Mouse (Mus musculus) heart, embryonic 14.5 days (tissue): ENCODE data around the gene Rhcg. TPM values are rescaled to one million over a fixed set of nuclear protein-coding genes. Genes with fewer than 3 reads are reported as not detected.

Experiments
- ATAC-seq: fragments of 200-750 bp; cut with Nextera tagmentation; 2 replicates; pipeline ENCODE4 v1.8.0; 2017; ENCODE audit warnings: low read depth, moderate TSS enrichment; ENCODE audit not compliant: insufficient number of reproducible peaks, insufficient read depth, low FRiP score
- H3K27ac ChIP-seq, 2 experiments: fragments of 200-500 bp in 1 of 2; fragments of 300-500 bp in 1 of 2; sonication (generic) in 1 of 2; replicated peaks in 1 of 2; 2 replicates each; pipeline ENCODE4 v1.5.1; 2012 to 2014; ENCODE audit warnings: low read depth in 2 of 2, low read length in 2 of 2, control low read depth in 1 of 2, mild to moderate bottlenecking in 1 of 2, mixed read lengths in 1 of 2; ENCODE audit not compliant: control insufficient read depth in 1 of 2, insufficient read depth in 1 of 2
- H3K27me3 ChIP-seq: fragments of 300-500 bp; sonication (generic); 2 replicates; pipeline ENCODE4 v1.6.1; 2014; ENCODE audit warnings: mild to moderate bottlenecking, low read length, control low read depth; ENCODE audit not compliant: control insufficient read depth, insufficient read depth
- H3K36me3 ChIP-seq: fragments of 300-500 bp; sonication (generic); 2 replicates; pipeline ENCODE4 v1.6.1; 2014; ENCODE audit warnings: mild to moderate bottlenecking, control low read depth, low read length, mixed read lengths; ENCODE audit not compliant: control insufficient read depth, insufficient read depth
- H3K4me1 ChIP-seq, 2 experiments: fragments of 200-500 bp in 1 of 2; fragments of 300-500 bp in 1 of 2; sonication (generic) in 1 of 2; 2 replicates each; pipeline ENCODE4 v1.6.1; 2012 to 2014; ENCODE audit warnings: low read length in 2 of 2, control low read depth in 1 of 2, mixed read lengths in 1 of 2; ENCODE audit not compliant: control insufficient read depth in 2 of 2, insufficient read depth in 2 of 2
- H3K4me2 ChIP-seq: fragments of 300-500 bp; sonication (generic); 2 replicates; pipeline ENCODE4 v1.6.1; 2014; ENCODE audit warnings: mild to moderate bottlenecking, low read length
- H3K4me3 ChIP-seq, 2 experiments: fragments of 200-500 bp in 1 of 2; fragments of 300-500 bp in 1 of 2; sonication (generic) in 1 of 2; 2 replicates each; pipeline ENCODE4 v1.5.1; 2012 to 2014; ENCODE audit warnings: low read length in 2 of 2, mild to moderate bottlenecking in 2 of 2, control low read depth in 1 of 2, low read depth in 1 of 2, moderate library complexity in 1 of 2; ENCODE audit not compliant: control insufficient read depth in 1 of 2, insufficient read depth in 1 of 2
- H3K9ac ChIP-seq: fragments of 300-500 bp; sonication (generic); 2 replicates; pipeline ENCODE4 v1.6.1; 2014; ENCODE audit warnings: mild to moderate bottlenecking, low read length
- H3K9me3 ChIP-seq: fragments of 300-500 bp; sonication (generic); 2 replicates; pipeline ENCODE4 v1.6.1; 2016; ENCODE audit warnings: low read length, control low read depth; ENCODE audit not compliant: control insufficient read depth
- WGBS: fragments of 180-500 bp; shearing (Covaris S2); extraction: QIAGEN DNeasy Blood & Tissue Kit; methylation state at CpG from one replicate; pipeline ENCODE4 v1.1.7; 2014; 5-methylcytosine and 5-hydroxymethylcytosine counted together
- polyA plus RNA-seq: library from polyadenylated mRNA; unstranded; fragments of >200 nt; fragmentation: Nextera tagmentation; extraction: Ambion mirVana; gene quantifications from 2 replicates; pipeline ENCODE4 v1.2.1, GENCODE M21; 2014

Rhcg gene
- polyA plus RNA-seq, 1 experiment from 2014 or later: not detected

GRCm38 (mm10) chr7:79600122-79600521, 17.3 kb downstream of the Rhcg start:
- no peak for ATAC-seq
- H3K27me3 ChIP-seq: peaks cover 83% of the 10 kb centered on the region
- no peak overlapping the region for H3K4me2 ChIP-seq
- H3K36me3 ChIP-seq: no peaks in the 10 kb centered on the region
- H3K4me3 ChIP-seq: no peak overlapping the region
- no peaks in the 10 kb centered on the region for H3K4me1 ChIP-seq
- WGBS: 65% methylated on average over 10 of the region's 10 CpGs
- H3K9me3 ChIP-seq: no peaks in the 10 kb centered on the region
- no peak overlapping the region for H3K9ac ChIP-seq
- no peak overlapping the region for H3K27ac ChIP-seq

DNA sequence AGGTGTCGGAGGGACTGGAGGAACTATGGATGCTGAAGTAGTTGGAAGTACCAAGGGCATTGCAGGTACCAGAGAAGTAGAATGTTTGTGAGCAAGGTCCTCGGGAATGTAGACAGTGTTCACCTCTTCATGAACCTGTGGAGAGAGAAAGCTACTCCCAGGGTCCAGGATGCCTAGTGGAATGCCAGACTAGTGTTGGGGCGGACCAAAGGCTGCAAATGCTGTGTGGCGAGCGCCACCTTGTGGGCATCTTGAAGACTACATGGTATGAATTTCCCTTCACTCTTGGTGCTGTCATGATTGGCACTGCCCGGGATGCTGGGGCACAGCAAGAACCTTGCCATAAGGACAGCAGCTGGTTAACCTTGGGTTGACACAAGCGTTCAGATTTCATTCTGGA, 22.6 kb downstream of the Rhcg start:
- Histone ChIP-seq H3K9me3 (no peaks in the 10 kb centered on the region), H3K27ac (no peak overlapping the region), H3K9ac (no peak overlapping the region), H3K4me1 (peaks cover 3 to 10% of the 10 kb centered on the region in 2 experiments; a peak in 2 of 4 replicates), H3K4me3 (no peak overlapping the region), H3K36me3 (no peaks in the 10 kb centered on the region), H3K27me3 (peaks cover 93% of the 10 kb centered on the region), H3K4me2 (no peak overlapping the region)
- ATAC-seq: peak; percentile 25; the same call in 1 of the 2 replicates
- WGBS: 12% methylated on average over 7 of the region's 7 CpGs

DNA sequence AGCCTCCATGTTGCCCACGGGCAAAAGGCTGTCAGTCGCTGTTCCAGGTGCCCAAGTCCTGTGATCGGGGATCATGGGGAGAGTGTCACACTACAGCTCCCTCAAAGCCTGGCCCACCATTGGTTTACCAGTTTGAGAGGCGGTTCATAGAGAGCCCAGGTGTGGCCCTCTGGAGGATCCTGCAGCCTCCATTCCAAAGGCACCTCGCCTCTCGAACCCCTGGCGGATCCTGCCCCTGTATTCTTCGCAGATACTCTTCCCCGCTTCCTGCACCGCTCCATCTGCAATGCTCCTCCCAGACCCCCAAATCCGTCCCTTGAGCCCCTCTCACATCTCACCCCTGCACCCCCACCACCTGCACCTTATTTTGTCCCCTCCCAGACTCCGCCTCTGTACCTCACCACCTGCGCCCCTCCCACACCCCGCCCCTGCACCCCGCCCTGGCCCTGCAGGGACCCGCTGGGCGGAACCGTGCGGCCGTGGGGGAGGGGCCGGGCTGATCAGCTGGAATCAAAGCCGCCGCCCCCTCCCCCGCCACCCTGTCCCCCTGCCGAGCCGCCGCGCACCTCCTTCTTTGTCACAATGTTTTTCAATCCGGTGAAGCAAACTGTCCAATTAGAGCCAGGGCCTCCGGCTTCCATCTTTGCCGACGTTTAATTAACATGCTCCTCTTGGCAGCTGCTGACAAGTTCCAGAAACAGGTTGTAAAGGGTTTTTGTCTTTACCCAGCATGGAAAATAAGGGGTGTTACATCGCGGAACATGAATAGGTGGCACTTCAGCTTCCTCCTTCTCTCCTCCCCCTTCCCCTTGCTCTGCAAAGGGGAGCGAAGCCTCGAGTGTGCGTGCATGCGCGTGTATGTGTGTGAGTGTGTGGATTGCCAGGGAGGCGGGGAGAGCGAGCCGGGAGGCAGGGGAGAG, 25.4 kb downstream of the Rhcg start:
- WGBS: 2% methylated on average over 42 of the region's 42 CpGs
- Histone ChIP-seq H3K36me3 (no peaks in the 10 kb centered on the region), H3K27me3 (peaks cover 87% of the 10 kb centered on the region), H3K27ac (no peak overlapping the region), H3K4me2 (peak overlapping the region; percentile 66), H3K9ac (peak overlapping the region; percentile 34; the same call in 1 of the 2 replicates), H3K4me3 (peak overlapping the region; percentile 32 to 37), H3K9me3 (peaks cover 6% of the 10 kb centered on the region), H3K4me1 (peaks cover 3 to 10% of the 10 kb centered on the region in 2 experiments; a peak in 2 of 4 replicates)
- no peak for ATAC-seq

- WGBS: 7% methylated on average over 3 of the region's 3 CpGs
- no peak for ATAC-seq
- Histone ChIP-seq H3K27ac (no peak overlapping the region), H3K4me2 (no peak overlapping the region), H3K4me3 (no peak overlapping the region), H3K27me3 (peaks cover 78% of the 10 kb centered on the region), H3K9me3 (peaks cover 6% of the 10 kb centered on the region), H3K4me1 (peaks cover 3 to 10% of the 10 kb centered on the region in 2 experiments; a peak in 2 of 4 replicates), H3K9ac (no peak overlapping the region), H3K36me3 (no peaks in the 10 kb centered on the region)
Measured at GRCm38 (mm10) chr7:79590560-79591110, 26.8 kb downstream of the Rhcg start.

DNA sequence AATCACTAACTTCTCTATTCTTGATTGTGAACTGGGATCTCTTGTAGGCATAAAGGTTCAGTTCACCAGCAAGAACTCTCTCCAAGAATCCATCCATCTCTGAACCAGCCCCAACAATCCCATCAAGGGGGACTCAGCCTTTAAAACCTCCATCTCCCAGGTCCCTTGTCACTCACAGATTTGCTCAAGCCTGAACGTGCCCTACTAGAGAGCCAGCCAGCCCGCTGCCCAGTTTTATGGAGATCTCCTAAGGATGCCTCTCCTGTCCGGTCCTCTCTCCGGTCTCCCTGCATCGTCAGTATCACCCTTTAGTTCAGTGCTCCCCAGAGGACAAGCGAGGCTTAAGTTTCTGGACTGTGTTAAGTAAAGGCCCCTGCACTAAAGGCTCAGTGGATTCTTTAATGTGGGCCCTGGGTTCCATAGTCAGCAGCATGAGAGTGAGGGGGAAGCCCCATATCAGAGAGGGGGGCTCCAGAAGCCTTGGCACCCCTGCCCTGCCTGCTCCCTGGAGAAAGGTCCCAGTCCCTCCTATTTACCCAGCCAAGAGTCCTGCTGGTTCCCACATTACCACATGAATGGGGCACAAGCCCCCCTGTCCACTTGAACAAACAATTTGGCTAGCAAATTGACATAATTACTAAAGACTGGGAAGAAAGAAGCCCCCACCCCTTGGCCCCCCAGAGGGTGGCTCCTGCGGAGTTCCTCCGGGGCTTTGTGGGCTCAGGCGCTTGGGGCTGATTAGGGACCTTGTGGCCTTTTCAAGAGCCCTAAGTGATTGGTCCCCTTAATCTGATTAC, 27.5 kb downstream of the Rhcg start:
- H3K4me1 ChIP-seq: peaks cover 3 to 10% of the 10 kb centered on the region in 2 experiments; a peak in 2 of 4 replicates
- no peak overlapping the region for H3K9ac ChIP-seq
- no peaks in the 10 kb centered on the region for H3K36me3 ChIP-seq
- H3K27me3 ChIP-seq: peaks cover 74% of the 10 kb centered on the region
- 14% methylated on average over 9 of the region's 9 CpGs for WGBS
- no peak overlapping the region for H3K27ac ChIP-seq
- no peak overlapping the region for H3K4me2 ChIP-seq
- H3K9me3 ChIP-seq: peaks cover 6% of the 10 kb centered on the region
- no peak for ATAC-seq
- H3K4me3 ChIP-seq: no peak overlapping the region

DNA sequence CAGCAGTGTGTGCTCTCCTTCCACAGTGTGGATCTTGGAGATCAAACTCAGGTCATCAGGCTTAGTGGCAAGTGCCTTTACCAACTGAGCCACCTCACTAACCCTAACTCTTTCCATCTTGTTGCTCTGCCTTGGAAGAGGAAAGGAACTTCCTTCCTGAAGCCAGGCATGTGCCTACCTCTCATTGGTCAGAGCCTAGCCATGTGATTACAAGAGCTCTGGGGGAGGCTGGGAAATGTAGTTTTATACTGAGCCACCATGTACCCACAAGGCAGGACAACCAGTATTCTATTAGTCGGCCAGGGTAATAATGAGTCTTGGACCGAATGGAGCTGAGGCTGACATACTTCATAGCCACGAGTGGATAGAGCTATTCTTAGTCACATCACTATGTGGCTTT, 29.2 kb downstream of the Rhcg start:
- H3K4me1 ChIP-seq: peaks cover 3 to 10% of the 10 kb centered on the region in 2 experiments; a peak in 2 of 4 replicates
- no peak for ATAC-seq
- H3K9me3 ChIP-seq: peaks cover 6% of the 10 kb centered on the region
- no peak overlapping the region for H3K4me3 ChIP-seq
- WGBS: 59% methylated on average over 3 of the region's 3 CpGs
- no peak overlapping the region for H3K4me2 ChIP-seq
- no peaks in the 10 kb centered on the region for H3K36me3 ChIP-seq
- peaks cover 74% of the 10 kb centered on the region for H3K27me3 ChIP-seq
- H3K27ac ChIP-seq: no peak overlapping the region
- H3K9ac ChIP-seq: no peak overlapping the region

DNA sequence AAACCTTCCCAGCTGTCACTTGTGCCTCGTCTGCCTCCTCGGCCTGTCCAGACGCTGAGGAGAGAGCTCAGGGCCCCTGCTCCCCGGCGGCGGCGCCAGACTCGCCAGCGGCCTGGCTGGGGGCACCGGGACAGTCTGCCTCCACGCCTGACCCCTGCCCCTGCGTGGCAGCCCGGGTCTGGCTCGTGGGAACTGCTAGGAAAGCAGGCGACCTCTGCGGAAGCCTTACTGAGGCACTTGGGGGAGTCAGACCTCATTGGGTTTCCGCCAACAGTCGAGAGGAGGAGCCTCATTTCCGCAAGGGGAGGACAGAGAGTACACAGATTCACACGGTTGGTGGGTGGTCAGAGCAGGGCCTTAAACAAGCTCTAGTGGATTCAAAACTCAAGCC, 38.6 kb downstream of the Rhcg start:
- H3K36me3 ChIP-seq: no peaks in the 10 kb centered on the region
- no peak overlapping the region; a peak in 1 of 4 replicates for H3K27ac ChIP-seq
- peaks cover 10 to 20% of the 10 kb centered on the region in 2 experiments; a peak in 3 of 4 replicates for H3K4me1 ChIP-seq
- H3K9ac ChIP-seq: peak overlapping the region; percentile 63; the same call in 1 of the 2 replicates
- 3% methylated on average over 20 of the region's 20 CpGs for WGBS
- peaks cover 77% of the 10 kb centered on the region for H3K27me3 ChIP-seq
- no peaks in the 10 kb centered on the region for H3K9me3 ChIP-seq
- peak overlapping the region; percentile 73 for H3K4me2 ChIP-seq
- H3K4me3 ChIP-seq: peak overlapping the region; percentile 33 to 40
- no peak; the same call in 1 of the 2 replicates for ATAC-seq
